Mouse (Mus musculus): ENCODE measurements around the gene Homer3. TPM values are rescaled to one million over a fixed set of nuclear protein-coding genes. Genes with fewer than 3 reads are reported as not detected.

Gene Homer3
- polyA plus RNA-seq, 1 experiment from 2014 or later, result 13.8 TPM

DNA sequence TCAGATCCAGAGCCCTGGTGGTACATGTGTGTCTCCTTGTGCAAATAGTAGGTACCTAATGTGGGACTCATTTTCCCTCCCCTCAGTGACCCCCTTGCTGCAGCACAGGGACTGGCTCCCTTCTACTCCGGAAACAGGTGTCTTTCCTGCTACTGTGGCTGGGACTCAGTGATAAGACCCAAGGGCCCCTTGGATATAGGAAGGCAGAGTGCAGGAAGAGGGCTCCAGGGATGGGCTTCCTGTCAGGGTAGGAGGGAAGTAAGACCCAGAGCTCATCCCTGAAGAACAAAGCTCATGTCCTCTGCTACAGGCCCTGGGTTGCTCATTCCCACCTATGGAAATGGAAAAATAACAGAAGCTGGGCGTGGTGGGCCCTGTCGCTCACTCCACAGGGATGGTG is 6.2 kb upstream of the Homer3 start:
- ATAC-seq (ENCODE audit: low FRiP score, low TSS enrichment), result no peak; the same call in 1 of the 2 replicates
- TF ChIP-seq CTCF (IDR thresholded peaks at IDR 0.05; ENCODE audit: low read depth) (no peak), EP300 (optimal IDR thresholded peaks at IDR 0.05) (no peak)
- Histone ChIP-seq H3K4me3 (ENCODE audit: low read depth, low read length) (no peak overlapping the region), H3K9me3 (ENCODE audit: control insufficient read depth, low read length) (no peaks in the 10 kb centered on the region), H3K4me2 (replicated peaks; ENCODE audit: low read depth) (no peak overlapping the region), H3K27me3 (ENCODE audit: control insufficient read depth, insufficient read depth, low read length) (no peaks in the 10 kb centered on the region), H3K36me3 (ENCODE audit: control insufficient read depth, insufficient read depth, low read length) (no peaks in the 10 kb centered on the region), H3K4me1 (replicated peaks; ENCODE audit: control insufficient read depth, insufficient read depth) (no peaks in the 10 kb centered on the region), H3K27ac (replicated peaks) (no peak overlapping the region), H3K9ac (ENCODE audit: low read length) (no peak overlapping the region)
- DNase-seq (ENCODE audit: low spot score), result no peak
- WGBS, result 83% methylated on average over 3 of the region's 3 CpGs

DNA sequence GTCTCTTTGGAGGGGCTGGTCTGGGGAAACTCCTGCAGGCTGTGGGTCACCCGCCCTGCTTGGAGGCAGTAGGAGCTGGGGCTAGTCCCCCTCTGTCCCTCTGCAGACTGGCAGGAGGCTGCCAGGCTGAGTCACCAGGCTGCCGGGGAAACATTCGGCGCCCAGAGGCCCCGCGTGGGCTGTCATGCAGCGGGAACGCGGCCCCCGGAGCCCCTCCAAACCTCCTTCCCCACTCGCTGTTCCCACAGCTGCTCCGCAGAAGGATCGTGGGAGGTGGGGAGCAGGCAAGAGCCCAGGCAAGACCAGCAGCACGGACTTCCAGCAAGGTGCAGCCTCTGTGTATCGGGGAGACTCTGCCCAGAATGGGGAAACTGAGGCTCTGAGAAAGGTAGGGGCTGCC is 4.5 kb upstream of the Homer3 start:
- Histone ChIP-seq H3K9me3 (ENCODE audit: control insufficient read depth, low read length) (no peaks in the 10 kb centered on the region), H3K36me3 (ENCODE audit: control insufficient read depth, insufficient read depth, low read length) (no peaks in the 10 kb centered on the region), H3K4me3 (ENCODE audit: low read depth, low read length) (no peak overlapping the region), H3K4me2 (replicated peaks; ENCODE audit: low read depth) (no peak overlapping the region), H3K9ac (ENCODE audit: low read length) (peak overlapping the region; percentile 31; the same call in 1 of the 2 replicates), H3K27ac (replicated peaks) (no peak overlapping the region), H3K27me3 (ENCODE audit: control insufficient read depth, insufficient read depth, low read length) (no peaks in the 10 kb centered on the region), H3K4me1 (replicated peaks; ENCODE audit: control insufficient read depth, insufficient read depth) (no peaks in the 10 kb centered on the region)
- ATAC-seq (ENCODE audit: low FRiP score, low TSS enrichment) (no peak), DNase-seq (ENCODE audit: low spot score) (no peak)
- TF ChIP-seq CTCF (IDR thresholded peaks at IDR 0.05; ENCODE audit: low read depth) (no peak), EP300 (optimal IDR thresholded peaks at IDR 0.05) (no peak)
- WGBS, result 52% methylated on average over 15 of the region's 15 CpGs

DNA sequence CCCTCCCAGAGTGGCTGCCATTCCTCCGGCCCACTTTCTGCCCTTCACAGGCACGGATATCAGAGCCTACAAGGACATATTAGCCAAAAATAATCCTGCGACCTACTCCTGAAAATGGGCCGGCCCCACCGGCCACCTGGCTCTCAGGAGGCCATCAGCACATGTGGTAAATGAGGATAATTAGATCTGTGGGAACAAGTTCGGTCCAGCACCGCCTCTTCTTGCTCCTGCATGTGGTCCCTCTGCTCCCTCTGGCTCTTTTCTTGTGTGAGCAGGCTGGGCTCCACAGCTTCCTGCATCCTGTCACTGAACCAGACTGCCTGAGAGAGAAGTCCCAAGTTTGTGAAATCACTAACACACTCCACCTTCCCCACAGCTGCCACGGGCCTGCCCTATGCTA is 3.4 kb upstream of the Homer3 start:
- DNase-seq (ENCODE audit: low spot score), result no peak
- Histone ChIP-seq H3K27me3 (ENCODE audit: control insufficient read depth, insufficient read depth, low read length) (no peaks in the 10 kb centered on the region), H3K36me3 (ENCODE audit: control insufficient read depth, insufficient read depth, low read length) (no peaks in the 10 kb centered on the region), H3K9me3 (ENCODE audit: control insufficient read depth, low read length) (no peaks in the 10 kb centered on the region), H3K9ac (ENCODE audit: low read length) (no peak overlapping the region), H3K4me1 (replicated peaks; ENCODE audit: control insufficient read depth, insufficient read depth) (no peaks in the 10 kb centered on the region), H3K4me3 (ENCODE audit: low read depth, low read length) (no peak overlapping the region), H3K4me2 (replicated peaks; ENCODE audit: low read depth) (no peak overlapping the region), H3K27ac (replicated peaks) (no peak overlapping the region)
- TF ChIP-seq CTCF (IDR thresholded peaks at IDR 0.05; ENCODE audit: low read depth) (no peak), EP300 (optimal IDR thresholded peaks at IDR 0.05) (no peak)
- 70% methylated on average over 8 of the region's 8 CpGs for WGBS
- no peak for ATAC-seq (ENCODE audit: low FRiP score, low TSS enrichment)

DNA sequence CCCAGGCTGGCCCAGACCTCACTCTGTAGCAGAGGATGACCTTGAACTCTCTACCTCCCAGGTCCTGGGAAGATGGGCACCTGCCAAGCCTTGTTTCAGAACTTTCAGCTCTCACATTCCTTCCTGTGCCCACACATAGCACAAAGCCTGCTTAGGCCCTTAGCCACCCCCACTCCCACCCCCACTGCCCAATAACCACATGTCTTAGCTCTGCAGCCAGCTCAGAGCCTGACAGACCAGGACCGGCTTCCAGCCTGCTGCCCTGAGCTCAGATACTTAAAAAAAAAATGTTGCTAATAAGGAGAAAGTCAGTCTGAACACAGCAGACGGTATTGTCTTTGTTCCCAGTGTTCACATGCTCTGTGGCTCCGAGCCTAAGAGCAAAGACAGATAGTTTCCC is 1.6 kb upstream of the Homer3 start:
- H3K4me3 ChIP-seq (ENCODE audit: low read depth, low read length), result no peak overlapping the region
- no peaks in the 10 kb centered on the region for H3K9me3 ChIP-seq (ENCODE audit: control insufficient read depth, low read length)
- WGBS, result 39% methylated on average over 3 of the region's 3 CpGs
- H3K27me3 ChIP-seq (ENCODE audit: control insufficient read depth, insufficient read depth, low read length), result no peaks in the 10 kb centered on the region
- TF ChIP-seq EP300 (optimal IDR thresholded peaks at IDR 0.05) (no peak), CTCF (IDR thresholded peaks at IDR 0.05; ENCODE audit: low read depth) (no peak)
- ATAC-seq (ENCODE audit: low FRiP score, low TSS enrichment) (no peak), DNase-seq (ENCODE audit: low spot score) (no peak)
- no peak overlapping the region for H3K27ac ChIP-seq (replicated peaks)
- H3K36me3 ChIP-seq (ENCODE audit: control insufficient read depth, insufficient read depth, low read length), result peaks cover 1% of the 10 kb centered on the region; the same call in 1 of the 2 replicates
- no peaks in the 10 kb centered on the region for H3K4me1 ChIP-seq (replicated peaks; ENCODE audit: control insufficient read depth, insufficient read depth)
- H3K4me2 ChIP-seq (replicated peaks; ENCODE audit: low read depth), result no peak overlapping the region
- no peak overlapping the region for H3K9ac ChIP-seq (ENCODE audit: low read length)

DNA sequence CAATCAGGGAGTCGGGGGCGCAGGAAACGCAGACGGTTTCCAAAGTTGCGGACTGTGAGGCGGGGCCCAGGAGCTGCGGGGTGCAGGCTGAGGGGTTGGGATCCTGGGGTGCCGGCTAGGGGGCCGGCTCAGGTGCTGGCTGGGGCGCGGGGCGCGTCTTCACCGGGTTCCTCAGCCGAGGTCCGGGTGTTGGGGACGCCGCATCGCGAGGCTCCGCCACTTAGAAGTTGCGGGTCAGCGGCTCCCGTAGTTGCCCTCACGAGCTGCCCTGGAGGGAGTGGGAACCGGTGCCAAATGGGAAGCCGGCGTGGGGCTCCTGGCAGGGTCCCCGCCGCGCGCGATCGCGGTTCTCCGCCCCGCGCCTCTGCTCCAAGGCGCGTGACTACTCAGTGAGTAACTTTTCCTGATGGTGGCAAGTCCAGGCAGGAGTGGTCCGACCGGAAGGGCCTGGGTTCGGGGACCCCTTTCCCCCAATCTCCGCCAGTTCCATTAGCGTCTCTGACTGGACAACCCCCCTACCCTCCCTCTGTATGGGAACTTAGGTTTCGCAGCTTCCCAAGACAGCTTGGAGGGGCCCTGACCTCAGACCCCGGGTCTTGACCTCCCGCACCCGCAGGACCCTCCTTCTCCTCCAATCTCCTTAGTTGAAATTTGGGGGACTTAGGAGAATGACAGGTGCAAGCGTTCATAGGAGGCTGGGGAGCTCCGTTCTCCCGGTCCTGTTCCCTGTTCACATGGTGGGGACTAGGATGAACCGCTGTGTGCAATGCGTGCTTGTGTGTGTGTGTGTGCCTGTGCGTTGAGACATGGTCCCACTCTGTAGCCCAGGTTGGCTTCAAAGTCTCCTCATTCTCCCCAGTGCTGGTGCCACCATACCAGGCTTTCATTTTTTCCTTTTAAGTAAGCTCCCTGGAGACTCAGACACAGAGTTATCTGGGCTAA is 780 bp downstream of the Homer3 start:
- TF ChIP-seq CTCF (IDR thresholded peaks at IDR 0.05; ENCODE audit: low read depth) (no peak), EP300 (optimal IDR thresholded peaks at IDR 0.05) (no peak)
- 1% methylated on average over 55 of the region's 55 CpGs for WGBS
- DNase-seq (ENCODE audit: low spot score), result peak; percentile 46
- peak; percentile 50 for ATAC-seq (ENCODE audit: low FRiP score, low TSS enrichment)
- peaks cover 3% of the 10 kb centered on the region; the same call in 1 of the 2 replicates for H3K36me3 ChIP-seq (ENCODE audit: control insufficient read depth, insufficient read depth, low read length)
- H3K4me3 ChIP-seq (ENCODE audit: low read depth, low read length), result peak overlapping the region; percentile 88
- no peaks in the 10 kb centered on the region for H3K4me1 ChIP-seq (replicated peaks; ENCODE audit: control insufficient read depth, insufficient read depth)
- no peaks in the 10 kb centered on the region for H3K9me3 ChIP-seq (ENCODE audit: control insufficient read depth, low read length)
- H3K4me2 ChIP-seq (replicated peaks; ENCODE audit: low read depth), result peak overlapping the region; percentile 94
- H3K27me3 ChIP-seq (ENCODE audit: control insufficient read depth, insufficient read depth, low read length), result no peaks in the 10 kb centered on the region
- peak overlapping the region; percentile 90 for H3K9ac ChIP-seq (ENCODE audit: low read length)
- peak overlapping the region; percentile 82 for H3K27ac ChIP-seq (replicated peaks)

DNA sequence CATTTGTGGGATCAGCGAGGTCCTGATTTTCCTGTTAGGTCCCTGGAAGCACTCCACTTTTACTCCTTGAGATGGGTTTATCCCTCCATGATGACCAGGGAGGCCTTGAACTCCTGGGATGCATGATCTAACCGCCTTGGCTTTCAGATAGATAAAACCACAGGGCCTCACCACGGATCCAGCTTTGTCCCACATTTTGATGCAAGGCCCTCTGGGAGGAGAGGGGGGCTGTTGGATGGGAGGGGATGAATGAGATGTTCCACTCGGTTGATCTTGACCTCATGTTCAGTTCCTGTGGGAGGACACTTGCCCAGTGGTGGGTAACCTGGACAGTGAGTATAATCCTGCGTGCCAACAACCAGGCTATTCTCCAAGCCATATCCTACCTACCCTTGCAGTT is 1.8 kb downstream of the Homer3 start:
- Histone ChIP-seq H3K4me3 (ENCODE audit: low read depth, low read length) (no peak overlapping the region), H3K9ac (ENCODE audit: low read length) (no peak overlapping the region), H3K4me1 (replicated peaks; ENCODE audit: control insufficient read depth, insufficient read depth) (no peaks in the 10 kb centered on the region), H3K4me2 (replicated peaks; ENCODE audit: low read depth) (no peak overlapping the region), H3K36me3 (ENCODE audit: control insufficient read depth, insufficient read depth, low read length) (peaks cover 5% of the 10 kb centered on the region), H3K27ac (replicated peaks) (no peak overlapping the region), H3K9me3 (ENCODE audit: control insufficient read depth, low read length) (no peaks in the 10 kb centered on the region), H3K27me3 (ENCODE audit: control insufficient read depth, insufficient read depth, low read length) (no peaks in the 10 kb centered on the region)
- TF ChIP-seq EP300 (optimal IDR thresholded peaks at IDR 0.05) (no peak), CTCF (IDR thresholded peaks at IDR 0.05; ENCODE audit: low read depth) (no peak)
- ATAC-seq (ENCODE audit: low FRiP score, low TSS enrichment) (no peak), DNase-seq (ENCODE audit: low spot score) (no peak)
- WGBS, result 76% methylated on average over 5 of the region's 5 CpGs

Data from stomach, postnatal 0 days (tissue).